Mouse (Mus musculus) forebrain, embryonic 16.5 days (tissue): ENCODE data around the gene Pamr1. TPM values are rescaled to one million over a fixed set of nuclear protein-coding genes. Genes with fewer than 3 reads are reported as not detected.

Experiments used
- ATAC-seq: fragments of 200-750 bp; cut with Nextera tagmentation; 2 replicates; pipeline ENCODE4 v1.8.0; 2017; ENCODE audit warnings: mild to moderate bottlenecking, moderate library complexity
- H3K27ac ChIP-seq: fragments of 300-500 bp; sonication (generic); 2 replicates; pipeline ENCODE4 v1.5.1; 2014; ENCODE audit warnings: low read length, control low read depth
- H3K27me3 ChIP-seq: fragments of 300-500 bp; sonication (generic); replicated peaks from 2 replicates; pipeline ENCODE4 v1.6.1; 2014; ENCODE audit warnings: low read length; ENCODE audit not compliant: control insufficient read depth, insufficient read depth
- H3K36me3 ChIP-seq: fragments of 300-500 bp; sonication (generic); 2 replicates; pipeline ENCODE4 v1.6.1; 2014; ENCODE audit not compliant: control insufficient read depth, insufficient read depth
- H3K4me1 ChIP-seq: fragments of 300-500 bp; sonication (generic); replicated peaks from 2 replicates; pipeline ENCODE4 v1.6.1; 2014; ENCODE audit warnings: low read length; ENCODE audit not compliant: control insufficient read depth, insufficient read depth
- H3K4me2 ChIP-seq: fragments of 300-500 bp; sonication (generic); 2 replicates; pipeline ENCODE4 v1.6.1; 2014; ENCODE audit warnings: mild to moderate bottlenecking, low read length, control low read depth
- H3K4me3 ChIP-seq: fragments of 300-500 bp; sonication (generic); replicated peaks from 2 replicates; pipeline ENCODE4 v1.5.1; 2014; ENCODE audit warnings: mild to moderate bottlenecking, low read length, control low read depth
- H3K9ac ChIP-seq: fragments of 300-500 bp; sonication (generic); replicated peaks from 2 replicates; pipeline ENCODE4 v1.6.1; 2014; ENCODE audit warnings: low read depth, low read length, control low read depth
- H3K9me3 ChIP-seq: fragments of 300-500 bp; sonication (generic); 2 replicates; pipeline ENCODE4 v1.6.1; 2016; ENCODE audit warnings: low read length; ENCODE audit not compliant: control insufficient read depth
- WGBS: fragments of 180-500 bp; shearing (Covaris S2); extraction: QIAGEN DNeasy Blood & Tissue Kit; methylation state at CpG from one replicate; pipeline ENCODE4 v1.1.7; 2014; 5-methylcytosine and 5-hydroxymethylcytosine counted together
- polyA plus RNA-seq: library from polyadenylated mRNA; unstranded; fragments of >200 nt; fragmentation: Nextera tagmentation; extraction: Ambion mirVana; gene quantifications from 2 replicates; pipeline ENCODE4 v1.2.1, GENCODE M21; 2015

Pamr1 gene
- polyA plus RNA-seq, 1 experiment from 2014 or later: 2.6 TPM

DNA sequence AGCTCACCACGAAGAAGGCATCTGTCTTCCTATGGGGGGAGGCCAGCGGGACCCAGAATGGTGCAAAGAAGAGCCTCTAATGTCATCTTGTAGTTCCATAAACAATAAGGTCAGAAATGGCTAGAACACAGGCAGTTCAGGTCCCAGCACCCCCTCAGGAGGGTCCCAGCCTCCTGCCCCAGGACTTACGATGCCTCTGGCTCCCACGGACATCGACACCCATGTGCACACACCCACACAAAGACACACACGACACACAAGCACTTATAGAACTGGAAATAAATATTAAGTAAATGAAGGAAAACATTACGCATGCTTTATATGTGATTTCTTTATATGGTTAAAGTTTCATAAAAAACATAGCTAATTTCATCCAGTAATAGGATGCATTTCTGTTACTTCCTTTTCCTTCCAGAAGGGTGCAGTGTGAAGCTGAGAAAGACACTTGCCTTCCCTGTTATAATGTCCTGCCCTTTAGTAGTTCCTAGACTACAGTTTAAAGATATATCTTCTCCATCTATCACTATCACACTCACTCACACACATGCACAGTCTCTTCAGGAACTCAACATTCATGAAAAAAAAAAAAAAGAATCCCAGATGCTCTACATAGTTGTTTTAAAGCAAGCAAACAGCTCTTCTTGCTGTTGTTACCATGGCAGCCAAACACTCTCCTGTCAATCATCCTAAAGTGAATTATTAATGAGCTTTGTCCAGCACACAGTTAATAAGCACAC, 135.7 kb downstream of the Pamr1 start:
- H3K27ac ChIP-seq: no peak overlapping the region
- H3K4me2 ChIP-seq: 0 out of 2 replicates have a peak overlapping the region, but pooled peaks have one; percentile 29
- no peak overlapping the region for H3K4me3 ChIP-seq
- no peaks in the 10 kb centered on the region for H3K27me3 ChIP-seq
- H3K4me1 ChIP-seq: peaks cover 6% of the 10 kb centered on the region; the same call in 1 of the 2 replicates
- H3K9me3 ChIP-seq: no peaks in the 10 kb centered on the region
- peak; percentile 81 for ATAC-seq
- 90% methylated on average over 7 of the region's 7 CpGs for WGBS
- H3K36me3 ChIP-seq: no peaks in the 10 kb centered on the region
- no peak overlapping the region for H3K9ac ChIP-seq

DNA sequence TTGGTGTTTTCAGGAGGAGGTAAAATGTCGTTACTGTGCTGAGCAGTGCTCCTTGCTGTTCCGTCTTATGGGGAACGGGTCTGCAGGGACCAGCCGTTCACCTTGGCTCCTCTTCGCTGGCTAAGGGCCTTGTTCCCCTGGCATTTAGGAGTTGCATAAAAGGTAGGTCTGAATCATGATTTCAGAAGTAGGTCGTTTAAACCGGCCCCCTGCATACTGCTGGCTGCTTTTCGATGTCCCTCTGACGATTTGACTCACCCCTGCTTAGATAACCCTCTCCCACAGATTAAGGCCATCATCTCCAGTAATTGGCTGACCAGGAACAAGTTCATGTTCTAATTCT, 136.3 kb downstream of the Pamr1 start:
- no peak overlapping the region for H3K9ac ChIP-seq
- peaks cover 6% of the 10 kb centered on the region; the same call in 1 of the 2 replicates for H3K4me1 ChIP-seq
- no peak overlapping the region for H3K4me3 ChIP-seq
- H3K36me3 ChIP-seq: no peaks in the 10 kb centered on the region
- ATAC-seq: no peak
- H3K27me3 ChIP-seq: no peaks in the 10 kb centered on the region
- H3K9me3 ChIP-seq: no peaks in the 10 kb centered on the region
- H3K27ac ChIP-seq: no peak overlapping the region
- WGBS: 30% methylated on average over 9 of the region's 9 CpGs
- 0 out of 2 replicates have a peak overlapping the region, but pooled peaks have one; percentile 29 for H3K4me2 ChIP-seq

Other genes starting within 250 kb of the Pamr1 start
- gene Trim44, start 142.2 kb upstream of the Pamr1 start, polyA plus RNA-seq: 43.7 and 48.2 TPM in 2 replicates
- 26.5 and 29.9 TPM in 2 replicates for gene Fjx1, start 97.5 kb upstream of the Pamr1 start, polyA plus RNA-seq
- 9.6 and 11.0 TPM in 2 replicates for gene Slc1a2, start 108.6 kb downstream of the Pamr1 start, polyA plus RNA-seq